Mouse (Mus musculus) embryonic facial prominence, embryonic 11.5 days (tissue): ENCODE measurements around the gene Gemin4. TPM values are rescaled to one million over a fixed set of nuclear protein-coding genes. Genes with fewer than 3 reads are reported as not detected.

Source experiments
- ATAC-seq: fragments of 200-750 bp; cut with Nextera tagmentation; replicated peaks from 2 replicates; pipeline ENCODE4 v1.8.0; 2017; ENCODE audit warnings: low read depth; ENCODE audit not compliant: insufficient number of reproducible peaks, low FRiP score, low TSS enrichment
- DNase-seq: peaks from one replicate; pipeline ENCODE4 v3.0.0-alpha.2; 2015; ENCODE audit warnings: low spot score
- H3K27ac ChIP-seq: fragments of 300-500 bp; sonication (generic); replicated peaks from 2 replicates; pipeline ENCODE4 v1.5.1; 2014; ENCODE audit warnings: mild to moderate bottlenecking, low read depth, low read length, control low read depth
- H3K27me3 ChIP-seq: fragments of 300-500 bp; sonication (generic); 2 replicates; pipeline ENCODE4 v1.6.1; 2014; ENCODE audit warnings: mild to moderate bottlenecking, low read length, moderate library complexity, mixed read lengths; ENCODE audit not compliant: control insufficient read depth, insufficient read depth
- H3K36me3 ChIP-seq: fragments of 300-500 bp; sonication (generic); replicated peaks from 2 replicates; pipeline ENCODE4 v1.6.1; 2014; ENCODE audit warnings: low read depth, mild to moderate bottlenecking, low read length, moderate library complexity, mixed read lengths; ENCODE audit not compliant: control insufficient read depth, insufficient read depth
- H3K4me1 ChIP-seq: fragments of 300-500 bp; sonication (generic); 2 replicates; pipeline ENCODE4 v1.6.1; 2014; ENCODE audit warnings: low read length, mixed read lengths; ENCODE audit not compliant: control insufficient read depth, insufficient read depth
- H3K4me2 ChIP-seq: fragments of 300-500 bp; sonication (generic); 2 replicates; pipeline ENCODE4 v1.6.1; 2014; ENCODE audit warnings: low read depth, mild to moderate bottlenecking, control low read depth, low read length, moderate library complexity
- H3K4me3 ChIP-seq: fragments of 300-500 bp; sonication (generic); 2 replicates; pipeline ENCODE4 v1.5.1; 2014; ENCODE audit warnings: low read depth, low read length, control low read depth
- H3K9ac ChIP-seq: fragments of 300-500 bp; sonication (generic); replicated peaks from 2 replicates; pipeline ENCODE4 v1.6.1; 2014; ENCODE audit warnings: mild to moderate bottlenecking, control low read depth, low read length
- H3K9me3 ChIP-seq: fragments of 300-500 bp; sonication (generic); replicated peaks from 2 replicates; pipeline ENCODE4 v1.6.1; 2016; ENCODE audit warnings: mild to moderate bottlenecking, low read length, inconsistent platforms, mixed read lengths; ENCODE audit not compliant: control insufficient read depth
- WGBS: fragments of 180-500 bp; shearing (Covaris S2); extraction: QIAGEN DNeasy Blood & Tissue Kit; methylation state at CpG from one replicate; pipeline ENCODE4 v1.1.7; 2014; 5-methylcytosine and 5-hydroxymethylcytosine counted together
- polyA plus RNA-seq: library from polyadenylated mRNA; unstranded; fragments of >200 nt; fragmentation: Nextera tagmentation; extraction: Ambion mirVana; gene quantifications from 2 replicates; pipeline ENCODE4 v1.2.1, GENCODE M21; 2014

Gemin4 gene
- polyA plus RNA-seq = 54.7 and 55.6 TPM in 2 replicates

DNA sequence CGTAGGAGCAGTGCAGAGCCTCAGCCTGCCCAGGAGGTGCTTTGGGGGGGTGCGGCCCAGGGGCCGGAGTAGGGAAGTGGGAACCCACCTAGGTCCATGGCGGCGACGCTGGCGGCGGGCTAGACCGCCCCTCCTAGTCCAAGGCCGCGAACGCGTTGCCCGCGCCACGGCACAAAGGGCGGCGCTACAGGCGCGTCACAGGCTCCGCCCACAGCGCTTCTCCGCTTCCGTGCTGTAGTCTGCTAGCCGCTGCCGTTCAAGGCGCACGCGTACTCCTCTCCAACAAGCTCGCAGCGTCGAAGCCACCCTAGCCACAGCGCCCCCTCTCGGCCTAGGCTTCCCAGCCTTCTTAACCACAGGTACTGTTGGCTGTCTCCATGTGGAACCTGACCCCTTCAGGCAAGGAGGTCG, at the start of gene Gemin4, which contains the start of gene Dbil5:
Gene Gemin4, minus strand, starts transcription at position 275 of the 411 bp plus-strand sequence.
Gene Dbil5, plus strand, starts transcription at position 219 of the 411 bp plus-strand sequence.
- H3K4me1 ChIP-seq = no peaks in the 10 kb centered on the region
- WGBS = 0% methylated on average over 34 of the region's 35 CpGs
- DNase-seq (peak; percentile 99), ATAC-seq (peak; percentile 96)
- H3K27ac ChIP-seq = peak within 1 kb of the TSS; percentile 82
- H3K27me3 ChIP-seq = no peaks in the 10 kb centered on the region
- peak within 1 kb of the TSS; percentile 79 for H3K4me3 ChIP-seq
- no peaks in the 10 kb centered on the region for H3K9me3 ChIP-seq
- H3K9ac ChIP-seq = peak within 1 kb of the TSS; percentile 95
- peaks cover 8% of the 10 kb centered on the region for H3K36me3 ChIP-seq
- peak within 1 kb of the TSS; percentile 67 for H3K4me2 ChIP-seq

DNA sequence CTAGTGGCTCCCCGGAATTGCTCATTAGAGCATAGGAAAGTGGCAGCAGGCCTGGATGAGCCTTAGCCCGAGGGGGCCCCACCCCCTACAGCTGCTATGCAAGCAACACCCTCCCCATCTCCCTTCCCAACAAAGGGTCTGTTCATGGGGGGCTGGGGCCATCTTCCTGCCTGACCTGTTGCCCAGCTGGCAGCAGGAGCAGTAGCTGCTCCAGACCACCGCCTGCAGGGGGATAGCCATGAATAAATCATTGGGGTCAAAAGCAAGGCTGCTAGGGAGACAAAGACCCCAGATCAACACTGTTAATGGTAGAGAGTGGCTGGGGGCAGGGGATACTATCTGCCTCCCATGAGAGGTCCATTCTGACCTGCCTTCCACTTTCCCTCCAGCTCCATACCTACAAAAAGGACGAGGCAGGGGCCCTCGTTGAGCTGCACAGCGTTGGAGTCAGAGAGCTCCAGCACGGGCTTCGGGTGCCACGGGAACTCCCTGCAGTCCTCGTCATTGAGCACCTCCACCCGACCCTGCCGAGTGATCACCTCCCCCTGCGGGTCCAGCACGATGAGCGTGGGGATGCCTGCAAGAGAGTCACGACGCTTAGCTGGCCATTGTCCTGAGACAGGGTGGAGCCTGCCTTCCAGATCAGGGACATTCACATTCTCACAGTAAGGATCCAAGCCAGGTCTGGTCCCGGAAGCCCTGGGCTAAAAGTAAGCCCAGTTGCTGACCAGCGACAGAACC, 45.3 kb upstream of the Gemin4 start:
- H3K27ac ChIP-seq = no peak overlapping the region; the same call in 1 of the 2 replicates
- peaks cover 12% of the 10 kb centered on the region for H3K4me1 ChIP-seq
- no peaks in the 10 kb centered on the region for H3K9me3 ChIP-seq
- no peaks in the 10 kb centered on the region for H3K27me3 ChIP-seq
- H3K4me2 ChIP-seq = no peak overlapping the region
- H3K4me3 ChIP-seq = no peak overlapping the region
- no peaks in the 10 kb centered on the region for H3K36me3 ChIP-seq
- no peak for DNase-seq
- no peak; the same call in 1 of the 2 replicates for ATAC-seq
- WGBS = 10% methylated on average over 19 of the region's 19 CpGs
- peak overlapping the region; percentile 18; the same call in 1 of the 2 replicates for H3K9ac ChIP-seq

DNA sequence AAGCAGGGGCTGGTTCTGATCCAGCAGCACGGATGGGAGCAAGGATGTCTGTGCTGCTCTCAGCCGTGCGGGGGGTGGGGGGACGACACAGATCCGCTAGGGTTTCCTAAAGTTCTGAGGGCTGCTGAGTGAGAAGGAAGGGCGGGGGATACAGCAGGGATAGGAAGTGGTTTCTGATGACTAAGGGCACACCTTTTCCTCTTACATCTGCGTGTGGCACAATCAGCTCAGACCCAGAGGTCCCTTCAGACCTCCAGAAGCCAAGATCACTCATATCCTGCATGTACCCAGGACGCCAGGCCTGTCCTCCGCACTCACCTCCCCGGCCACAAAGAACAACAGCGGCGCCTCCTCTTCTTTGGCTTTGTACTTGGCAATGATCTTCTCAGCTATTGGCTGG, 43.8 kb upstream of the Gemin4 start:
- no peak overlapping the region for H3K27ac ChIP-seq
- H3K27me3 ChIP-seq = no peaks in the 10 kb centered on the region
- ATAC-seq (no peak), DNase-seq (no peak)
- H3K4me1 ChIP-seq = peaks cover 17% of the 10 kb centered on the region
- WGBS = 74% methylated on average over 12 of the region's 12 CpGs
- H3K9me3 ChIP-seq = no peaks in the 10 kb centered on the region
- no peaks in the 10 kb centered on the region for H3K36me3 ChIP-seq
- no peak overlapping the region for H3K4me3 ChIP-seq
- H3K9ac ChIP-seq = no peak overlapping the region
- no peak overlapping the region for H3K4me2 ChIP-seq

- Histone ChIP-seq H3K4me1 (peaks cover 18% of the 10 kb centered on the region), H3K9ac (peak overlapping the region; percentile 22; the same call in 1 of the 2 replicates), H3K9me3 (no peaks in the 10 kb centered on the region), H3K36me3 (no peaks in the 10 kb centered on the region), H3K27ac (no peak overlapping the region), H3K4me3 (no peak overlapping the region), H3K4me2 (no peak overlapping the region), H3K27me3 (no peaks in the 10 kb centered on the region)
- ATAC-seq (no peak), DNase-seq (no peak)
- whole genome bisulfite sequencing = 61% methylated on average over 10 of the region's 10 CpGs
Measured at GRCm38 (mm10) chr11:76260208-76261050, 43.0 kb upstream of the Gemin4 start.

GRCm38 (mm10) chr11:76258511-76258910, 41.0 kb upstream of the Gemin4 start:
- Histone ChIP-seq H3K9me3 (no peaks in the 10 kb centered on the region), H3K4me2 (no peak overlapping the region), H3K4me1 (peaks cover 18% of the 10 kb centered on the region), H3K9ac (no peak overlapping the region), H3K4me3 (no peak overlapping the region), H3K27ac (no peak overlapping the region), H3K27me3 (no peaks in the 10 kb centered on the region), H3K36me3 (no peaks in the 10 kb centered on the region)
- 84% methylated on average over 6 of the region's 6 CpGs for WGBS
- DNase-seq (no peak), ATAC-seq (no peak)

- Histone ChIP-seq H3K4me2 (no peak overlapping the region), H3K9me3 (no peaks in the 10 kb centered on the region), H3K36me3 (no peaks in the 10 kb centered on the region), H3K27me3 (no peaks in the 10 kb centered on the region), H3K9ac (no peak overlapping the region), H3K4me1 (peaks cover 11% of the 10 kb centered on the region), H3K4me3 (no peak overlapping the region), H3K27ac (no peak overlapping the region)
- 80% methylated on average over 4 of the region's 4 CpGs for WGBS
- no peak for DNase-seq
- no peak for ATAC-seq
Measured at GRCm38 (mm10) chr11:76257386-76257785, 39.9 kb upstream of the Gemin4 start.

GRCm38 (mm10) chr11:76256129-76256528, 38.7 kb upstream of the Gemin4 start:
- peaks cover 11% of the 10 kb centered on the region for H3K4me1 ChIP-seq
- H3K27me3 ChIP-seq = no peaks in the 10 kb centered on the region
- no peak overlapping the region for H3K4me2 ChIP-seq
- WGBS = 17% methylated on average over 5 of the region's 5 CpGs
- ATAC-seq = no peak
- DNase-seq = peak; percentile 72
- no peaks in the 10 kb centered on the region for H3K36me3 ChIP-seq
- H3K9me3 ChIP-seq = no peaks in the 10 kb centered on the region
- no peak overlapping the region for H3K27ac ChIP-seq
- H3K4me3 ChIP-seq = no peak overlapping the region
- no peak overlapping the region for H3K9ac ChIP-seq
